Mouse (Mus musculus) liver, embryonic 14.5 days (tissue): ENCODE measurements around the gene Anpep. TPM values are rescaled to one million over a fixed set of nuclear protein-coding genes. Genes with fewer than 3 reads are reported as not detected.

Experiments
- ATAC-seq: fragments of 200-750 bp; cut with Nextera tagmentation; 2 replicates; pipeline ENCODE4 v1.8.0; 2017; ENCODE audit warnings: moderate number of reproducible peaks, mild to moderate bottlenecking, moderate library complexity; ENCODE audit not compliant: insufficient read depth
- DNase-seq, 3 experiments: peaks; one replicate each; pipeline ENCODE4 v3.0.0-alpha.2; 2012 to 2013; ENCODE audit warnings: low read depth in 3 of 3, low spot score in 3 of 3
- H3K27ac ChIP-seq: fragments of 300-500 bp; sonication (generic); 2 replicates; pipeline ENCODE4 v1.5.1; 2014; ENCODE audit warnings: moderate library complexity, mild to moderate bottlenecking, control low read depth, inconsistent platforms
- H3K27me3 ChIP-seq: fragments of 300-500 bp; sonication (generic); 2 replicates; pipeline ENCODE4 v1.6.1; 2014; ENCODE audit warnings: mild to moderate bottlenecking, low read length, moderate library complexity; ENCODE audit not compliant: control insufficient read depth, insufficient read depth
- H3K36me3 ChIP-seq: fragments of 300-500 bp; sonication (generic); replicated peaks from 2 replicates; pipeline ENCODE4 v1.6.1; 2014; ENCODE audit warnings: low read depth; ENCODE audit not compliant: control insufficient read depth, insufficient read depth
- H3K4me1 ChIP-seq, 2 experiments: fragments of 200-500 bp in 1 of 2; fragments of 300-500 bp in 1 of 2; sonication (generic) in 1 of 2; replicated peaks; 2 replicates each; pipeline ENCODE4 v1.6.1; 2012 to 2014; ENCODE audit warnings: antibody characterized with exemption in 1 of 2, inconsistent platforms in 1 of 2, low read length in 1 of 2; ENCODE audit not compliant: control insufficient read depth in 2 of 2, insufficient read depth in 2 of 2
- H3K4me2 ChIP-seq: fragments of 300-500 bp; sonication (generic); 2 replicates; pipeline ENCODE4 v1.6.1; 2014; ENCODE audit warnings: low read depth, mild to moderate bottlenecking, control low read depth, moderate library complexity
- H3K4me3 ChIP-seq, 2 experiments: fragments of 200-500 bp in 1 of 2; fragments of 300-500 bp in 1 of 2; sonication (generic) in 1 of 2; 2 replicates each; pipeline ENCODE4 v1.5.1; 2012 to 2014; ENCODE audit warnings: low read depth in 2 of 2, low read length in 2 of 2, mild to moderate bottlenecking in 2 of 2, control low read depth in 1 of 2, inconsistent platforms in 1 of 2, moderate library complexity in 1 of 2; ENCODE audit not compliant: insufficient read depth in 1 of 2
- H3K9ac ChIP-seq: fragments of 300-500 bp; sonication (generic); replicated peaks from 2 replicates; pipeline ENCODE4 v1.6.1; 2014; ENCODE audit warnings: mild to moderate bottlenecking, control low read depth, moderate library complexity
- H3K9me3 ChIP-seq: fragments of 300-500 bp; sonication (generic); 2 replicates; pipeline ENCODE4 v1.6.1; 2016; ENCODE audit warnings: low read length, mixed read lengths; ENCODE audit not compliant: control insufficient read depth
- CTCF ChIP-seq: IDR thresholded peaks from 2 replicates; pipeline ENCODE4 v1.5.1; 2016; ENCODE audit warnings: antibody characterized with exemption, low read depth, control low read depth
- EP300 ChIP-seq: IDR thresholded peaks from 2 replicates; pipeline ENCODE4 v1.6.1; 2016; ENCODE audit warnings: antibody characterized with exemption, low read depth
- WGBS: fragments of 180-500 bp; shearing (Covaris S2); extraction: QIAGEN DNeasy Blood & Tissue Kit; methylation state at CpG from one replicate; pipeline ENCODE4 v1.1.7; 2014; ENCODE audit not compliant: insufficient replicate concordance; 5-methylcytosine and 5-hydroxymethylcytosine counted together
- polyA plus RNA-seq, 2 experiments: library from polyadenylated mRNA; depleted of rRNA in 1 of 2; stranded (reverse) in 1 of 2; unstranded in 1 of 2; fragments of >200 nt; fragmentation: Nextera tagmentation in 1 of 2; extraction: Ambion mirVana in 1 of 2; gene quantifications; 2 replicates each; pipeline versions ENCODE4 v1.2.1 to v1.2.3; 2012 to 2014

Gene Anpep
- polyA plus RNA-seq (2012; rRNA removed) = 16.1 and 16.9 TPM in 2 replicates
- 14.9 and 18.1 TPM in 2 replicates for polyA plus RNA-seq (2014; fragmentation: Nextera tagmentation; extraction: Ambion mirVana)

DNA sequence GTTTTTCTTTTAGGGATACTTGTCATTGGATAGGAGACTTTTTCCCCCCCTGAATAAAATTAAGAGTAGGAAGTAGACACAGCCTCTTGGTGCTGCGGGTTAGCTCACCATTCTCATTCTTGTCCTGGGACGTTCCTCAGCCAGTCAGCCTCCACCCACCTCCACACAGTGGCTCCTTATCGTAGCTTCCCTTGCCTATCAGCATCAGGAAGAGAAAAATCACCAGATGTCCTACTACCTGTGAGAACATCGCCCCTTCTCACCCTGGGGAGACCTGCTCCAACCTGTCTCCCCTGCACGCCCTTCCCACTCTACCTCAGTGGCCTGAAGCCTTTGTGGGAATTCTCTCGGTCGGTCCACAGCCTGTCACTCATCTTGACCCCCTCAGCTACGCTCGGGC, at the start of gene Anpep:
Gene Anpep, minus strand, starts transcription at position 249 of the 400 bp plus-strand sequence.
- H3K4me2 ChIP-seq = no peak within 1 kb of the TSS
- H3K27ac ChIP-seq = no peak within 1 kb of the TSS
- no peak for ATAC-seq
- H3K9me3 ChIP-seq = no peaks in the 10 kb centered on the region
- H3K36me3 ChIP-seq = no peaks in the 10 kb centered on the region
- H3K9ac ChIP-seq = no peak within 1 kb of the TSS
- no peaks in the 10 kb centered on the region for H3K27me3 ChIP-seq
- WGBS = 56% methylated on average over 9 of the region's 9 CpGs
- no peak within 1 kb of the TSS for H3K4me3 ChIP-seq
- H3K4me1 ChIP-seq = peaks cover 0 to 7% of the 10 kb centered on the region in 2 experiments; a peak in 1 of 4 replicates
- TF ChIP-seq CTCF (no peak), EP300 (no peak)
- DNase-seq = no peak

DNA sequence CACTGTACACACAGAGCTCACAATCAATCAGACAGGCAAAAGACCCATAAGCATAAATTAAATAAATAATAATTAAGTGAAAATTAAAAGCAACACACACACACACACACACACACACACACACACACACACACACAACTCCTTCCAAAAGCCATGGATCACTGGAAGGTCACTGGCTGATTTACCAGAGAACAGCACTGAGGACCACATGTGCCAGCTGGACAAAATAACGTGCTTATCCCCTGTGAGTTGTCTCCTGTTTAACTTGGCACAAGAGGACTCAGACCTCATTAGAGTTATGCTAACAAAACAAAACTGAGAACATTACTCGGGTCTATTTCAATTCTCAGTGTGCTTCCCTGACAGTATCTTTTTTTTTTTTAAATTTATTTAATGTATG, 46.5 kb upstream of the Anpep start:
- peaks cover 0 to 11% of the 10 kb centered on the region in 2 experiments; a peak in 2 of 4 replicates for H3K4me1 ChIP-seq
- no peaks in the 10 kb centered on the region for H3K9me3 ChIP-seq
- ATAC-seq (no peak), DNase-seq (no peak)
- no peaks in the 10 kb centered on the region; the same call in none of the 2 replicates for H3K36me3 ChIP-seq
- H3K4me2 ChIP-seq = no peak overlapping the region
- TF ChIP-seq EP300 = no peak
- no peak overlapping the region for H3K27ac ChIP-seq
- no peak overlapping the region for H3K9ac ChIP-seq
- 65% methylated on average over 2 of the region's 2 CpGs for WGBS
- no peak overlapping the region for H3K4me3 ChIP-seq
- no peaks in the 10 kb centered on the region for H3K27me3 ChIP-seq

DNA sequence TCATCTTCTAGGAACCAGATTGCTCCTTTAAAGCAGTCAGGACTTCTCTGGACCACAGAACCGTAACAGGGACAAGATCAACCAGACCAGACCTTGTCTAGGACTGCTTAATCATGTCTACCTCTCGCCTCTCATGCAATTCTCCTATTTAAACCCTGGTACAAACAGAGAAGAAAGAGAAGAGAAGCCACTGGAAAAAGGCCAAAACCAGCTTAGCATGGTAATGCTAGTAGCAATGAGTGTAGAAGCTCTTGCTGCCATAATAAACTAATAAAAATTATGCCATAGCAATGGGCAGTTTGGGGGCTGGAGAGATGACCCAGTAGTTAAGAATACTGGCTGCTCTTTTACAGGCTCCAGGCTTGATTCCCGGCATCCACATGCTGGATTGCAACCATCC, 46.1 kb upstream of the Anpep start:
- H3K4me1 ChIP-seq = peaks cover 0 to 11% of the 10 kb centered on the region in 2 experiments; a peak in 2 of 4 replicates
- H3K4me3 ChIP-seq = no peak overlapping the region
- no peaks in the 10 kb centered on the region for H3K9me3 ChIP-seq
- no peak overlapping the region for H3K4me2 ChIP-seq
- no peak for ATAC-seq
- TF ChIP-seq CTCF = no peak
- no peak for TF ChIP-seq EP300
- H3K9ac ChIP-seq = no peak overlapping the region
- no peak overlapping the region for H3K27ac ChIP-seq
- H3K36me3 ChIP-seq = no peaks in the 10 kb centered on the region; the same call in none of the 2 replicates
- H3K27me3 ChIP-seq = no peaks in the 10 kb centered on the region
- no peak for DNase-seq
- 69% methylated on average over 3 of the region's 3 CpGs for WGBS

DNA sequence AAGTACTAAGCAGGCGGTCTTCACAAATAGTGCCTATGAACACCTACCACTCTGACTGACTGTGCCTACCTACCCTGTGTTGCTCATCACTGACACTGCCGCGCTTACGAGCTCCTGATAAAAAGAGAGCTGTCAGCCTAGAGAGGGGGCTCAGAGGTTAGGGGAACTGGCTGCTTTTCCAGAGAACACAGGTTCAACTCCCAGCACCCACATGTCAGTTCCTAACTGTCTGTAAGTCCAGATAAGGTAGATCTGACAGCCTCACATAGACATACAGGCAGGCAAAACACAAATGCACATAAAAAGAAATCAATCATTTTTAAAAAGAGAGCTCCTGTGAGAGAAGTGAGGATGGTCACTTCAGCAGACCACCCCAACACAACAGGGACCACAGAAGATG, 44.3 kb upstream of the Anpep start:
- Histone ChIP-seq H3K36me3 (no peaks in the 10 kb centered on the region; the same call in none of the 2 replicates), H3K27ac (no peak overlapping the region), H3K4me1 (peaks cover 0 to 19% of the 10 kb centered on the region in 2 experiments; a peak in 2 of 4 replicates), H3K9ac (no peak overlapping the region), H3K9me3 (no peaks in the 10 kb centered on the region), H3K4me2 (no peak overlapping the region), H3K27me3 (no peaks in the 10 kb centered on the region), H3K4me3 (no peak overlapping the region)
- WGBS = 46% methylated on average over 4 of the region's 4 CpGs
- ATAC-seq (no peak), DNase-seq (no peak)
- no peak for TF ChIP-seq CTCF
- 0 out of 2 replicates have a peak, but pooled peaks have one; percentile 8 for TF ChIP-seq EP300

DNA sequence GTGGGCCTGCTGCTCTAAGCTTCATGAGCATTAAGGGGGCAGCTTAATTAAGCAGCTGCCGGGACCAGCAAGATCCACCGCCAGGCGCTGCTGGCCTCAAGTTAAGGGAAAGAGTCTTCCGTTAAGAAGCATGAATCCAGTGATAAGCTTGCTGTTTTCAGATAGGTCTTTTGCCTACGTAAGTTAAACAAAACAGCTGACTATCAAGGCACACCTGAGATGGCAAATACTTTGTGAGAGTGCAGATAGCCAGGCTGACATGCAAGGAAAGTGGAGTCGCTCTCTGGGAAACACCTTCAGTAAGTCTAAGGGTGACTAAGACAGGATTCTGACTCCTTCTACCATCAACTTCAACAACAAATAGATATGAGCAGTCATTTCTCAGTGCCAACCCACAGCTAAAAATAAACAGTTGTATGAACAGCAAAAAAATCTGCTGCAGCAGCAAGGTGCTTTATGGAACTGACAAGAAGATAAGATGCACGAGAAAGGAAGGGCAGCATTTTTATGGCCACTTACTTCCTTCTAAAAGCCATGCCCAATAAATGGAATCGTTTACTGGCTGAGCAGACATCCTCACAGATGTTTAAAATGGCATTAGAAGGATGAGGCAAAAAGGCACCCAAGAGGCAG, 42.4 kb upstream of the Anpep start:
- ATAC-seq (peak; percentile 37; the same call in 1 of the 2 replicates), DNase-seq (no peak)
- no peaks in the 10 kb centered on the region for H3K9me3 ChIP-seq
- TF ChIP-seq EP300 (peak; percentile 71), CTCF (0 out of 2 replicates have a peak, but pooled peaks have one; percentile 10)
- H3K4me3 ChIP-seq = no peak overlapping the region
- H3K4me2 ChIP-seq = no peak overlapping the region
- peaks cover 0 to 19% of the 10 kb centered on the region in 2 experiments; a peak in 2 of 4 replicates for H3K4me1 ChIP-seq
- H3K27me3 ChIP-seq = no peaks in the 10 kb centered on the region
- H3K9ac ChIP-seq = no peak overlapping the region
- H3K27ac ChIP-seq = no peak overlapping the region
- WGBS = 28% methylated on average over 8 of the region's 8 CpGs
- no peaks in the 10 kb centered on the region; the same call in 1 of the 2 replicates for H3K36me3 ChIP-seq
